Mouse (Mus musculus): ENCODE results near the gene Pygm. TPM values are rescaled to one million over a fixed set of nuclear protein-coding genes. Genes with fewer than 3 reads are reported as not detected.

The Pygm gene
- polyA plus RNA-seq, 1 experiment = 0.14 TPM

DNA sequence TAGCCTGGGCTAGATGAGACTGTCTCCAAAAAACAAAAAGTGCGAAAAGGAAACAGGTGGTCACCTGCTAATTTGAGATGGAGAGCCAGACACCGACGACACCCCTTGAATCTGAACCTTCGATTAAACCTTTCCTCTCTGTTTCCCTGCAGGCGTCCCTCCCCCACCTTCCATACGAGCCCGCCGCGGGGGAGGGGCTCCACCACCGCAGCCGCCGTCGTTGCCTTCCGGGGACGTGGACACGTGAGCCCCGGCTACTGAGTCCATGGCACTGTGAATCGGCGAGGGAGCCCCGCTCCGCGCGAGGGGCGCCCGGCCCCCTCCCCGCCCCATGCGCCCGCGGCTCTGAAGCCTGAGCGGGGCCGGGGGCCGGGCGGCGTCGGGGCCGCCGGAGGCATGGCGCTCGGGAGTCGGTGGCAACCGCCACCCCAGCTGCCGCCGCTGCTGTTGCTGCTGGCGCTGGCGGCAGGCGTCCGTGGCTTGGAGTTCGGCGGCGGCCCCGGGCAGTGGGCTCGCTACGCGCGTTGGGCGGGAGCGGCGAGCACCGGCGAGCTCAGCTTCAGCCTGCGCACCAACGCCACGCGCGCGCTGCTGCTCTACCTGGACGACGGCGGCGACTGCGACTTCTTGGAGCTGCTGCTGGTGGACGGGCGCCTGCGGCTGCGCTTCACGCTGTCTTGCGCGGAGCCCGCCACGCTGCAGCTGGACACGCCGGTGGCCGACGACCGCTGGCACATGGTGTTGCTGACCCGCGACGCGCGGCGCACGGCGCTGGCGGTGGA is 43.6 kb downstream of the Pygm start:
- H3K36me3 ChIP-seq (ENCODE audit: control insufficient read depth) = no peaks in the 10 kb centered on the region
- TF ChIP-seq TAL1 (IDR thresholded peaks at IDR 0.05; ENCODE audit: low read length) (no peak), GATA1 (IDR thresholded peaks at IDR 0.05; ENCODE audit: low read length) (no peak)
- peaks cover 2% of the 10 kb centered on the region; the same call in 1 of the 2 replicates for H3K4me1 ChIP-seq (ENCODE audit: control insufficient read depth)
- peaks cover 3% of the 10 kb centered on the region; the same call in 1 of the 2 replicates for H3K9me3 ChIP-seq (ENCODE audit: control insufficient read depth, low read length)
- H3K4me3 ChIP-seq (replicated peaks) = no peak overlapping the region
- peaks cover 80% of the 10 kb centered on the region for H3K27me3 ChIP-seq (ENCODE audit: control insufficient read depth)

- no peak for TF ChIP-seq GATA1 (IDR thresholded peaks at IDR 0.05; ENCODE audit: low read length)
- TF ChIP-seq TAL1 (IDR thresholded peaks at IDR 0.05; ENCODE audit: low read length) = no peak
- H3K4me3 ChIP-seq (replicated peaks) = no peak overlapping the region
- H3K4me1 ChIP-seq (ENCODE audit: control insufficient read depth) = peaks cover 2% of the 10 kb centered on the region; the same call in 1 of the 2 replicates
- H3K9me3 ChIP-seq (ENCODE audit: control insufficient read depth, low read length) = peaks cover 3% of the 10 kb centered on the region; the same call in 1 of the 2 replicates
- H3K36me3 ChIP-seq (ENCODE audit: control insufficient read depth) = no peaks in the 10 kb centered on the region
- H3K27me3 ChIP-seq (ENCODE audit: control insufficient read depth) = peaks cover 77% of the 10 kb centered on the region
Observed at GRCm38 (mm10) chr19:6428501-6429200, 44.5 kb downstream of the Pygm start.

- Histone ChIP-seq H3K9me3 (ENCODE audit: control insufficient read depth, low read length) (no peaks in the 10 kb centered on the region), H3K4me3 (replicated peaks) (no peak overlapping the region), H3K27me3 (ENCODE audit: control insufficient read depth) (peaks cover 23% of the 10 kb centered on the region), H3K36me3 (ENCODE audit: control insufficient read depth) (no peaks in the 10 kb centered on the region), H3K4me1 (ENCODE audit: control insufficient read depth) (peaks cover 6% of the 10 kb centered on the region)
- TF ChIP-seq GATA1 (IDR thresholded peaks at IDR 0.05; ENCODE audit: low read length) (no peak), TAL1 (IDR thresholded peaks at IDR 0.05; ENCODE audit: low read length) (no peak)
Observed at GRCm38 (mm10) chr19:6443016-6443415, 58.8 kb downstream of the Pygm start.

DNA sequence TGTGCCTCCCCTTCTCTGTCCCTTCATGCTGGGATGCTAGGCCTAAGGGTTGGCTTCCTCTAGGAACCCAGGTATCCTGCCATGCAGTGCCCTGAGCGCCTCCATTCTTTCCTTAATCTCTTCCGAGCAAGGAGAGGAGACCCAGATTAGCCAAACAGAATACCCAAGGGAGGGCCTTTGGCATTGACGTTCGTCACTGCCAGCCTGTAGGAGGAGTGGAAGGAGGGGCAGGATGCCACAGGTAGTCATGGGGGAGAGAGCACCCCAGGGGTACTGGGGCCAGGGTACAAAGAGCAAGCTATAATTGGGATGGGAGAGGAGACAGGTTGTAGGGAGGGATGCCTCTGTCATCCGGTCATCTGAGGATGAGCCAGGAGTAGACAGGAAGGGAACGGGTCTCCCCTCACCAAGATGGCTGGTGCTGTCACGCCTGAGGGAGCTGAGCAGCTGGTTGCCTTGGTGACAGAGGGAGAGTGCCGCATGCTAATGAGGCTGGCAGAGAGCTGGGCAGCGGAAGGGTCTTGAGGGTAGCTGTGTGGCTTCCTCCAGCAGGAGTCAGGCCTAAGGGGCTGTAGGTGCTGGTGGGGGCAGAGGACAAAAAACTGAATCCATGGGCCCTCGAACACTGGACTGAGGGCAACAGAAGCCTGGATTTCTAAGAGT is 61.7 kb downstream of the Pygm start:
- no peaks in the 10 kb centered on the region for H3K9me3 ChIP-seq (ENCODE audit: control insufficient read depth, low read length)
- TF ChIP-seq TAL1 (IDR thresholded peaks at IDR 0.05; ENCODE audit: low read length) (no peak), GATA1 (IDR thresholded peaks at IDR 0.05; ENCODE audit: low read length) (no peak)
- H3K4me1 ChIP-seq (ENCODE audit: control insufficient read depth) = peaks cover 19% of the 10 kb centered on the region
- no peaks in the 10 kb centered on the region for H3K36me3 ChIP-seq (ENCODE audit: control insufficient read depth)
- H3K4me3 ChIP-seq (replicated peaks) = no peak overlapping the region
- peaks cover 25% of the 10 kb centered on the region for H3K27me3 ChIP-seq (ENCODE audit: control insufficient read depth)

DNA sequence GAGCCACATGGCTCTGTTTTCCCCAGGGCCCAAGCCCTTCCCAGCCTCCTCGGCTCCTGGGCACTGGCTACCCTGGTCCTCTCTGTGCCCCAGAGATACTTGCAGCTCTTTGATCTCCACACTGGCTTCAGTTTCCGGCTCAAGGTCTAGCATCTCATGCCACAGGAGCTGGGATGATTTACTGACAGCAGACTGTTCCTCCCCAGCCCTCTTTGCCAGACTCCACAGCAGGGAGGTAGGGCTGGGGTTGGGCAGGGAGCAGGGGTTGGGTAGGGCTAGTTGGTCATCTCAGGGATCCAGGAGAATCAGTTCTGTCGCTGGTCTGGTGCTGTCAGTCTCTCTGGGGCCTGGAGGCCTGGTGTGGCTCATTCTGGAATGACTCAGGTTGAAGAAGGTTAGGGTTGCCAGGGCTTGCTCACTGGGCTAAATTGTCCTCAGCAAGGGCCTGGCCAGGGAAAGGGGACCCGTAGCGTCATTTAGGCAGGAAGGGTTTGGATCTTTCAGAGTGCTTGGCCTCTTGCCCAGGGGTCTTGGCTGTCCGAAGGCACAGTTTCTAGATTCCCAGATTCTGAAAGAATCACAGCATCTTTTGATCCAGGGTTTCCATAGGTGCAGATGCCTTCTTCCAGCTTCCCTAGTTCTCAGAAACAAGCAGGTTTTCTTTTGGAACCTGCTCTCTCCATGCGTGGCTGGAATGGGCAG is 62.7 kb downstream of the Pygm start:
- Histone ChIP-seq H3K27me3 (ENCODE audit: control insufficient read depth) (peaks cover 25% of the 10 kb centered on the region), H3K4me3 (replicated peaks) (no peak overlapping the region), H3K36me3 (ENCODE audit: control insufficient read depth) (no peaks in the 10 kb centered on the region), H3K4me1 (ENCODE audit: control insufficient read depth) (peaks cover 19% of the 10 kb centered on the region), H3K9me3 (ENCODE audit: control insufficient read depth, low read length) (no peaks in the 10 kb centered on the region)
- TF ChIP-seq GATA1 (IDR thresholded peaks at IDR 0.05; ENCODE audit: low read length) (no peak), TAL1 (IDR thresholded peaks at IDR 0.05; ENCODE audit: low read length) (no peak)

Other genes starting within 250 kb of the Pygm start
- 0.03 TPM in 1 of 2 replicates, not detected in the other for gene Batf2, start 243.4 kb upstream of the Pygm start, polyA plus RNA-seq (2012)
- 9.5 and 10.8 TPM in 2 replicates for gene Arl2, start 242.9 kb upstream of the Pygm start, polyA plus RNA-seq (2012)
- gene Majin, start 200.0 kb upstream of the Pygm start, polyA plus RNA-seq (2012) = not detected in 2 replicates
- gene Gpha2, start 158.0 kb upstream of the Pygm start, polyA plus RNA-seq (2012) = not detected in 2 replicates
- 2.8 and 3.0 TPM in 2 replicates for gene Ppp2r5b, start 148.5 kb upstream of the Pygm start, polyA plus RNA-seq (2012)
- gene Atg2a, start 142.7 kb upstream of the Pygm start, polyA plus RNA-seq (2012) = 5.6 and 6.0 TPM in 2 replicates
- gene Ehd1, start 107.7 kb upstream of the Pygm start, polyA plus RNA-seq (2012) = 31.6 and 32.9 TPM in 2 replicates
- 0.62 and 0.69 TPM in 2 replicates for gene Cdc42bpg, start 77.9 kb upstream of the Pygm start, polyA plus RNA-seq (2012)
- 6.4 and 8.3 TPM in 2 replicates for gene Men1, start 49.4 kb upstream of the Pygm start, polyA plus RNA-seq (2012)
- 1.2 and 2.1 TPM in 2 replicates for gene Map4k2, start 43.3 kb upstream of the Pygm start, polyA plus RNA-seq (2012)
- gene Sf1, start 20.7 kb upstream of the Pygm start, polyA plus RNA-seq (2012) = 134 and 140 TPM in 2 replicates
- 0.71 and 0.73 TPM in 2 replicates for gene Rasgrp2, start 14.9 kb downstream of the Pygm start, polyA plus RNA-seq (2012)
- gene Nrxn2, start 34.3 kb downstream of the Pygm start, polyA plus RNA-seq (2012) = 0.03 TPM in 1 of 2 replicates, not detected in the other
- gene Slc22a12, start 158.6 kb downstream of the Pygm start, polyA plus RNA-seq (2012) = not detected in 2 replicates